In genomic region chr19:58918597-58918996, GRCm38 (mm10) we compare ENCODE assay signal across 8 mouse cellular contexts. TPM values are rescaled to one million over a fixed set of nuclear protein-coding genes. Genes with fewer than 3 reads are reported as not detected.
A peak's percentile ranks its signal among the peaks of the same experiment; 100 is the strongest.
DNase-seq lines count a peak whose midpoint lies in the region; ATAC-seq lines count a peak whose summit lies in the region.

No protein-coding gene starts in this region.

- no peak overlapping the region for H3K27ac ChIP-seq in heart, embryonic 13.5 days (replicated peaks)
- no peak overlapping the region for H3K27ac ChIP-seq in hindbrain, embryonic 14.5 days
- no peak overlapping the region for H3K27ac ChIP-seq in midbrain, embryonic 12.5 days (replicated peaks)

- H3K9ac ChIP-seq in heart, embryonic 13.5 days: peak overlapping the region; percentile 12
- no peak overlapping the region for H3K9ac ChIP-seq in hindbrain, embryonic 14.5 days
- H3K9ac ChIP-seq in midbrain, embryonic 12.5 days (replicated peaks): 0 out of 2 replicates have a peak overlapping the region, but pooled peaks have one; percentile 15

- H3K4me2 ChIP-seq in heart, embryonic 13.5 days: peak overlapping the region; percentile 61
- H3K4me2 ChIP-seq in hindbrain, embryonic 14.5 days (replicated peaks): peak overlapping the region; percentile 21; the same call in 1 of the 2 replicates
- H3K4me2 ChIP-seq in midbrain, embryonic 12.5 days (replicated peaks): peak overlapping the region; percentile 19; the same call in 1 of the 2 replicates

- peaks cover 55% of the 10 kb centered on the region for H3K27me3 ChIP-seq in heart, embryonic 13.5 days (replicated peaks)
- peaks cover 33% of the 10 kb centered on the region for H3K27me3 ChIP-seq in hindbrain, embryonic 14.5 days (ENCODE audit: control insufficient read depth, insufficient read depth, low read length)
- peaks cover 69% of the 10 kb centered on the region for H3K27me3 ChIP-seq in midbrain, embryonic 12.5 days

- no peak for ATAC-seq in heart, embryonic 13.5 days (ENCODE audit: extremely low read depth, insufficient number of reproducible peaks, low FRiP score, low TSS enrichment)
- no peak for ATAC-seq in hindbrain, embryonic 14.5 days (ENCODE audit: low FRiP score)
- no peak for ATAC-seq in midbrain, embryonic 12.5 days (ENCODE audit: low FRiP score, low read depth)

- no peaks in the 10 kb centered on the region for H3K36me3 ChIP-seq in heart, embryonic 13.5 days
- no peaks in the 10 kb centered on the region for H3K36me3 ChIP-seq in hindbrain, embryonic 14.5 days (replicated peaks; ENCODE audit: control insufficient read depth, insufficient read depth)
- H3K36me3 ChIP-seq in midbrain, embryonic 12.5 days: no peaks in the 10 kb centered on the region

- DNase-seq in heart, adult 9 months (ENCODE audit: low spot score in 2 of 2): no peak
- peak; percentile 20 for DNase-seq in ZHBTc4 (ENCODE audit: low read depth, low spot score)
- no peak for DNase-seq in hindbrain, embryonic 14.5 days (ENCODE audit: low spot score)
- no peak for DNase-seq in cerebellum, adult 11 months
- no peak for DNase-seq in thymus, postnatal 36 days
- no peak for DNase-seq in urinary bladder, postnatal 14 days (ENCODE audit: low spot score)

- H3K4me1 ChIP-seq in heart, embryonic 13.5 days: 0 out of 2 replicates have a peak, but pooled peaks cover 5% of the 10 kb centered on the region
- H3K4me1 ChIP-seq in hindbrain, embryonic 14.5 days (replicated peaks; ENCODE audit: control insufficient read depth, insufficient read depth, low read length): peaks cover 5% of the 10 kb centered on the region; the same call in 1 of the 2 replicates
- H3K4me1 ChIP-seq in midbrain, embryonic 12.5 days: peaks cover 13% of the 10 kb centered on the region

- 6% methylated on average over 11 of the region's 11 CpGs for WGBS in heart, embryonic 13.5 days
- 17% methylated on average over 11 of the region's 11 CpGs for WGBS in hindbrain, embryonic 14.5 days
- WGBS in midbrain, embryonic 12.5 days: 10% methylated on average over 11 of the region's 11 CpGs

- no peaks in the 10 kb centered on the region for H3K9me3 ChIP-seq in heart, embryonic 13.5 days
- H3K9me3 ChIP-seq in hindbrain, embryonic 14.5 days (ENCODE audit: control insufficient read depth, low read length): no peaks in the 10 kb centered on the region
- no peaks in the 10 kb centered on the region for H3K9me3 ChIP-seq in midbrain, embryonic 12.5 days

- peak overlapping the region; percentile 40 for H3K4me3 ChIP-seq in heart, embryonic 13.5 days
- H3K4me3 ChIP-seq in hindbrain, embryonic 14.5 days (replicated peaks; ENCODE audit: low read length): no peak overlapping the region
- peak overlapping the region; percentile 7; the same call in 1 of the 2 replicates for H3K4me3 ChIP-seq in midbrain, embryonic 12.5 days

RNA-seq across cellular contexts. Expression of gene Eno4, which starts 24.6 kb away (rescaled TPM):
- 0.08 and 0.13 TPM in 2 replicates for polyA plus RNA-seq in heart, embryonic 13.5 days (2015; fragmentation: Nextera tagmentation; extraction: Ambion mirVana)
- 1.7 and 2.0 TPM in 2 replicates for polyA plus RNA-seq in hindbrain, embryonic 14.5 days (2014; fragmentation: Nextera tagmentation; extraction: Ambion mirVana)
- polyA plus RNA-seq in midbrain, embryonic 12.5 days (2016; fragmentation: Nextera tagmentation; extraction: Ambion mirVana): 0.37 and 0.81 TPM in 2 replicates

RNA-seq across cellular contexts. Expression of gene Hspa12a, which starts 24.9 kb away (rescaled TPM):
- polyA plus RNA-seq in heart, embryonic 13.5 days (2015; fragmentation: Nextera tagmentation; extraction: Ambion mirVana): 9.0 and 9.1 TPM in 2 replicates
- polyA plus RNA-seq in hindbrain, embryonic 14.5 days (2014; fragmentation: Nextera tagmentation; extraction: Ambion mirVana): 40.5 and 45.5 TPM in 2 replicates
- 27.9 and 28.0 TPM in 2 replicates for polyA plus RNA-seq in midbrain, embryonic 12.5 days (2016; fragmentation: Nextera tagmentation; extraction: Ambion mirVana)
